Mouse (Mus musculus) G1E (cell line): ENCODE measurements at regions not wholly inside any gene's neighbourhood (a gene's known extent, or its start where the extent isn't known, plus 50 kb on each side); places are given as distances from the start of the nearest gene placed in this dataset.

Experiments
- CTCF ChIP-seq: IDR thresholded peaks from 2 replicates; pipeline ENCODE4 v1.5.1; 2012; ENCODE audit warnings: low read depth, low read length, inconsistent platforms, mixed read lengths
- GATA2 ChIP-seq: IDR thresholded peaks from 2 replicates; pipeline ENCODE4 v1.6.1; 2012; ENCODE audit warnings: low read depth, low read length, inconsistent platforms, borderline replicate concordance

- TF ChIP-seq GATA2 (no peak), CTCF (no peak)
These were observed 209.0 kb upstream of the Btbd3 start for GRCm38 (mm10) chr2:138047361-138047760.
